Mouse (Mus musculus) kidney, adult 2 months (tissue): ENCODE measurements around the gene Sp9.

ENCODE experiments used
- CTCF ChIP-seq: fragments of 200-500 bp; conservative IDR thresholded peaks from 2 replicates; pipeline ENCODE4 v1.5.1; 2011; ENCODE audit warnings: low read depth, mild to moderate bottlenecking, control low read depth, low read length, moderate library complexity, mixed read lengths; ENCODE audit not compliant: insufficient read depth, insufficient read length
- POLR2A ChIP-seq: fragments of 200-500 bp; IDR thresholded peaks from one replicate; pipeline ENCODE4 v1.6.1; 2011; ENCODE audit warnings: low read depth, low read length, control low read depth

GRCm38 (mm10) chr2:73248701-73249100 is 23.0 kb upstream of the Sp9 start:
- TF ChIP-seq POLR2A (no peak), CTCF (no peak)
